21 mouse cellular contexts compared by ENCODE assay signal in genomic region chr2:25661245-25661970, GRCm38 (mm10). TPM values are rescaled to one million over a fixed set of nuclear protein-coding genes. Genes with fewer than 3 reads are reported as not detected.
DNase-seq lines count a peak whose midpoint lies in the region.
"Had no signal": no experiment of that assay in that cellular context is flagged by ENCODE, and none has a peak within 500 bp of the region (broad histone marks: within the 10 kb centered on the region; RNA-seq: fewer than 3 reads in every experiment).

No protein-coding gene starts in this region.

- DNase-seq in cerebellum, postnatal 25 days = peak; percentile 11 to 29
- no peak for DNase-seq in cerebellum, adult 8-10 months
- peak; percentile 8 for DNase-seq in retina, adult 2 months (ENCODE audit: low read depth, low spot score)
- no peak for DNase-seq in retina, embryonic 14.5 days (ENCODE audit: low spot score)
- DNase-seq in adrenal gland, postnatal 14 days = peak; percentile 31
- DNase-seq in thymus, postnatal 36 days = no peak
- DNase-seq in kidney, adult 9 months = no peak
- DNase-seq: cerebellum, adult 18-20 months; gastrocnemius, postnatal 14 days; heart, postnatal 36 days; kidney, adult 8-10 months; kidney, postnatal 14 days; liver, postnatal 0 days; right cerebral cortex, adult 18-20 months; right cerebral cortex, postnatal 4 days; thymus, postnatal 14 days had no signal

RNA-seq across cellular contexts. Expression of gene Lcn5, which starts 3.7 kb away (rescaled TPM):
- not detected in 2 replicates for total RNA-seq in adrenal gland, postnatal 14 days (2021)
- total RNA-seq: ES-E14; gastrocnemius, postnatal 14 days; heart, adult 18-20 months; heart, postnatal 36 days; layer of hippocampus, adult 2 months; layer of hippocampus, postnatal 25 days; left cerebral cortex, postnatal 10 days had no signal

RNA-seq across cellular contexts. Expression of gene Lcn8, which starts 8.5 kb away (rescaled TPM):
- not detected in 2 replicates for total RNA-seq in adrenal gland, postnatal 14 days (2021)
- total RNA-seq: ES-E14; layer of hippocampus, adult 2 months; layer of hippocampus, postnatal 25 days; left cerebral cortex, postnatal 10 days had no signal

RNA-seq across cellular contexts. Expression of gene Lcn6, which starts 15.2 kb away (rescaled TPM):
- not detected in 2 replicates for total RNA-seq in adrenal gland, postnatal 14 days (2021)
- total RNA-seq: ES-E14; gastrocnemius, postnatal 14 days; heart, adult 18-20 months; heart, postnatal 36 days; layer of hippocampus, adult 2 months; layer of hippocampus, postnatal 25 days; left cerebral cortex, postnatal 10 days had no signal

RNA-seq across cellular contexts. Expression of gene Lcn10, which starts 21.1 kb away (rescaled TPM):
- not detected in 2 replicates for total RNA-seq in adrenal gland, postnatal 14 days (2021)
- total RNA-seq: ES-E14; gastrocnemius, postnatal 14 days; heart, adult 18-20 months; heart, postnatal 36 days; layer of hippocampus, adult 2 months; layer of hippocampus, postnatal 25 days; left cerebral cortex, postnatal 10 days had no signal

RNA-seq across cellular contexts. Expression of gene Fcna, which starts 33.6 kb away (rescaled TPM):
- total RNA-seq in adrenal gland, postnatal 14 days (2021) = 7.0 and 9.7 TPM in 2 replicates
- total RNA-seq: ES-E14 had no signal

Comparison
In these comparisons a context has a peak if more than half of its experiments do, and no peak if none do; other contexts are left out.
1. DNase-seq: peak in cerebellum, postnatal 25 days (2 of 2), retina, adult 2 months (single experiment) and adrenal gland, postnatal 14 days (single experiment); none in cerebellum, adult 8-10 months (single experiment), retina, embryonic 14.5 days (single experiment), thymus, postnatal 36 days (0 of 2) and kidney, adult 9 months (single experiment).